8 mouse cellular contexts compared by ENCODE assay signal in the genomic region with DNA sequence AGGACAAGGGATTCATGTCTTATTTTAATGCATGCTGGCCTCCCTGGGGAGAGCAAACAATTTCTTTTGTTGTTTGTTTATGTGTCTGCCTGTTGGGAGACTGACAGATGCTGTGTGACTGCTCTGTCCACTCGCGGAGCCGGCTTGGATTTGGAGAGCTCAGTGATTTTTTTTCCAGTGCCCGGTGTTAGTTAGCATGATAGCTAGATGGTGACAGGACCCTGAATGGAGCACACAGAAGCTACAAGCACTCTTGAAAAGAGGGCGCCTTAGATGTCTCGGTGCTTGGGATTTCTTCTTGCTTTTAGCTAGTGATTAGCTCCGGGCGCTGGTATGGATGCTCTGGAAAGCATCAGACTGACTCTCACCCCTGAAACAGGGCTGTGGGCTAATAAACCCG.
DNase-seq lines count a peak whose midpoint lies in the region; ATAC-seq lines count a peak whose summit lies in the region.

No protein-coding gene starts in this region.

- peak overlapping the region; percentile 84 for H3K4me2 ChIP-seq in hindbrain, embryonic 16.5 days (ENCODE audit: low read length)
- H3K4me2 ChIP-seq in neural tube, embryonic 11.5 days (ENCODE audit: low read depth), result peak overlapping the region; percentile 64

- peak overlapping the region; percentile 54; the same call in 1 of the 2 replicates for H3K27ac ChIP-seq in hindbrain, embryonic 16.5 days (ENCODE audit: low read depth, low read length)
- no peak overlapping the region for H3K27ac ChIP-seq in neural tube, embryonic 11.5 days (ENCODE audit: low read depth, low read length)

- peak; percentile 25; the same call in 1 of the 2 replicates for ATAC-seq in hindbrain, embryonic 16.5 days
- ATAC-seq in neural tube, embryonic 11.5 days (ENCODE audit: insufficient read depth, low FRiP score, low TSS enrichment), result no peak

- peak overlapping the region; percentile 76 for H3K9ac ChIP-seq in hindbrain, embryonic 16.5 days (ENCODE audit: low read depth, low read length)
- H3K9ac ChIP-seq in neural tube, embryonic 11.5 days (ENCODE audit: low read length), result 0 out of 2 replicates have a peak overlapping the region, but pooled peaks have one; percentile 22

- H3K36me3 ChIP-seq in hindbrain, embryonic 16.5 days (ENCODE audit: control insufficient read depth, insufficient read depth, low read length), result no peaks in the 10 kb centered on the region
- H3K36me3 ChIP-seq in neural tube, embryonic 11.5 days (ENCODE audit: control insufficient read depth, insufficient read depth, low read length), result no peaks in the 10 kb centered on the region

- peak; percentile 12 for DNase-seq in layer of hippocampus, adult 11-12 months (ENCODE audit: low spot score)
- no peak for DNase-seq in layer of hippocampus, adult 9-11 months
- peak; percentile 44 to 48 for DNase-seq in cerebellum, postnatal 25 days
- peak; percentile 22 for DNase-seq in neural tube, embryonic 11.5 days (ENCODE audit: low spot score)
- DNase-seq in urinary bladder, postnatal 4 days (ENCODE audit: low spot score in 2 of 2), result no peak
- DNase-seq in B cell, adult 2 months, result no peak
- DNase-seq in heart, postnatal 10 days, result no peak

- H3K27me3 ChIP-seq in hindbrain, embryonic 16.5 days (replicated peaks; ENCODE audit: control insufficient read depth, insufficient read depth, low read length), result no peaks in the 10 kb centered on the region
- no peaks in the 10 kb centered on the region for H3K27me3 ChIP-seq in neural tube, embryonic 11.5 days (ENCODE audit: control insufficient read depth, insufficient read depth, low read length)

- intact Hi-C loops in heart, postnatal 10 days (cut with DNase I), result no loop called here

- 2% methylated on average over 9 of the region's 9 CpGs for WGBS in hindbrain, embryonic 16.5 days
- WGBS in neural tube, embryonic 11.5 days, result 6% methylated on average over 9 of the region's 9 CpGs

- H3K4me1 ChIP-seq in hindbrain, embryonic 16.5 days (ENCODE audit: control insufficient read depth, insufficient read depth, low read depth, low read length), result peaks cover 7% of the 10 kb centered on the region
- no peaks in the 10 kb centered on the region for H3K4me1 ChIP-seq in neural tube, embryonic 11.5 days (ENCODE audit: control insufficient read depth, insufficient read depth, low read length)

- H3K9me3 ChIP-seq in hindbrain, embryonic 16.5 days (ENCODE audit: control insufficient read depth, low read length), result no peaks in the 10 kb centered on the region
- H3K9me3 ChIP-seq in neural tube, embryonic 11.5 days (ENCODE audit: control insufficient read depth, low read length), result no peaks in the 10 kb centered on the region

- H3K4me3 ChIP-seq in hindbrain, embryonic 16.5 days (ENCODE audit: low read length), result peak overlapping the region; percentile 70
- peak overlapping the region; percentile 43 for H3K4me3 ChIP-seq in neural tube, embryonic 11.5 days (ENCODE audit: low read depth, low read length)

Comparison
In these comparisons a context has a peak if more than half of its experiments do, and no peak if none do; other contexts are left out.
1. DNase-seq: peak in layer of hippocampus, adult 11-12 months (single experiment), cerebellum, postnatal 25 days (2 of 2) and neural tube, embryonic 11.5 days (single experiment); none in layer of hippocampus, adult 9-11 months (single experiment), urinary bladder, postnatal 4 days (0 of 2), B cell, adult 2 months (0 of 2) and heart, postnatal 10 days (0 of 2).